Mouse (Mus musculus) thymus, postnatal 0 days (tissue): Measurements from ENCODE around the gene Ahcyl2. TPM values are rescaled to one million over a fixed set of nuclear protein-coding genes. Genes with fewer than 3 reads are reported as not detected.

ENCODE experiments used
- DNase-seq: peaks from one replicate; pipeline ENCODE4 v3.0.0-alpha.2; 2015; ENCODE audit warnings: low spot score
- polyA plus RNA-seq: library from polyadenylated mRNA; unstranded; fragments of >200 nt; fragmentation: Nextera tagmentation; extraction: Ambion mirVana; gene quantifications from 2 replicates; pipeline ENCODE4 v1.2.1, GENCODE M21; 2015

Gene Ahcyl2
- polyA plus RNA-seq, 1 experiment from 2014 or later: 17.2 TPM

DNA sequence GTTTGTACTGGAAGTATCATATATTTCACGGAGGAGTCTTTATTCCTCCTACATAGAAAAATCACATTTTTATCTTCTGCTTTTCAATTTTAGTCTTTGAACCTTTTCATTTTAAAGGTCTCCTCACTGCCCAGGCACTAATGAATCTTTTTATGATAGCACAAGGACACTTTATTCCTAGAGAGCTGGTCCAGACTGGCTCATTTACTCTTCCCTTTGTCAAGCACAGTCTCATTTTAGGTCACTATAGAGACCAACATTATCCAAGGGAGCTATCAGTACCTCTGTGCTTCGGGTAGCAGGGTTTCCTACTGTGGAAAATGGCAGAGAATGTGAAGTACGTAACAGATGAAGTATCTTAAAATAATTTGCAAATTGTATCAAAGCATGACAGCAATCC, 190.9 kb downstream of the Ahcyl2 start:
- no peak for DNase-seq

DNA sequence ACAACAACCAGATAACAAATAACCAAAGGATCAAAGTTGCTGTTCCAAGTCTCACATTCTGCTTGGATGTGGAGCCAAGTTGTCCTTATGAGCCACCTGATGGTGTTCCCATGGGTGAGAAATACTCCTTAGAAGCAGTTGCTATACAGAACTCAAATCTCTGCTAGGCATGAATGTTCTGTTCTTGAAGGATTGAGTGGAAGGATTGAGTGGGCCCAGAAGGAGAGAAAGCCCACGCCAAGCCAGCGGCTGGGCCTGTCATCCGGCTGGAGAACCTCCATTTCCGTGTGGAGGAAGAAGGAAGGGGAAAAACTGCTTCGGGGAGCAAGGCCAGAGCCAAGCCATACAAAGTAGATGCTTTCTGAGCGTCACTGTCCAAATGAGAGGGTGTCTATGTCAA, 193.3 kb downstream of the Ahcyl2 start:
- DNase-seq: no peak

Other genes with a start within 250 kb of the Ahcyl2 start
- gene Irf5, start 241.4 kb upstream of the Ahcyl2 start, polyA plus RNA-seq: 12.3 and 13.4 TPM in 2 replicates
- 68.8 TPM in 2 replicates for gene Tnpo3, start 158.1 kb upstream of the Ahcyl2 start, polyA plus RNA-seq
- gene Tspan33, start 73.8 kb upstream of the Ahcyl2 start, polyA plus RNA-seq: 1.7 and 2.8 TPM in 2 replicates
- 13.2 and 18.1 TPM in 2 replicates for gene Smo, start 32.5 kb upstream of the Ahcyl2 start, polyA plus RNA-seq
- 3.4 TPM in 2 replicates for gene Strip2, start 149.0 kb downstream of the Ahcyl2 start, polyA plus RNA-seq